Mouse (Mus musculus) brain, adult 10 weeks (tissue): ENCODE measurements around the gene Gm12886. TPM values are rescaled to one million over a fixed set of nuclear protein-coding genes. Genes with fewer than 3 reads are reported as not detected.

ENCODE experiments used
- polyA plus RNA-seq: library from polyadenylated mRNA; stranded (reverse); fragments of 350-450 nt; fragmentation: Illumina TruSeq; extraction: RNeasy Lipid Tissue Mini Kit (QIAGEN cat#74804); gene quantifications from one replicate; pipeline ENCODE4 v1.2.3, GENCODE M21; 2015; ENCODE audit warnings: low read depth, low replicate concordance

The Gm12886 gene
- not detected for polyA plus RNA-seq

GRCm38 (mm10) chr4:121422999-121423398 lies at the start of gene Gm12886:
Gene Gm12886 (minus strand): TSS chr4:121423099.

Other genes with a start within 250 kb of the Gm12886 start
- gene Rlf, start 208.0 kb downstream of the Gm12886 start, polyA plus RNA-seq, result 15.1 TPM
- gene Gm12888, start 98.2 kb downstream of the Gm12886 start, polyA plus RNA-seq, result not detected
- not detected for gene Gm12887, start 199.0 kb upstream of the Gm12886 start, polyA plus RNA-seq